Mouse (Mus musculus): ENCODE measurements at regions not wholly inside any gene's neighbourhood (a gene's known extent, or its start where the extent isn't known, plus 50 kb on each side); places are given as distances from the start of the nearest gene placed in this dataset.

- no peaks in the 10 kb centered on the region for H3K36me3 ChIP-seq (ENCODE audit: control insufficient read depth)
- no peaks in the 10 kb centered on the region for H3K27me3 ChIP-seq (ENCODE audit: control insufficient read depth)
- peaks cover 8% of the 10 kb centered on the region; the same call in 1 of the 2 replicates for H3K9me3 ChIP-seq (ENCODE audit: control insufficient read depth, low read length)
- no peaks in the 10 kb centered on the region for H3K4me1 ChIP-seq (ENCODE audit: control insufficient read depth)
- TF ChIP-seq GATA1 (IDR thresholded peaks at IDR 0.05; ENCODE audit: low read length) = no peak
- TF ChIP-seq TAL1 (IDR thresholded peaks at IDR 0.05; ENCODE audit: low read length) = no peak
- H3K4me3 ChIP-seq (replicated peaks) = no peak overlapping the region
These were observed 81.4 kb downstream of the Mtpn start for GRCm38 (mm10) chr6:35458250-35458649.

GRCm38 (mm10) chr6:35445007-35445406 lies 94.7 kb downstream of the Mtpn start:
- peaks cover 10% of the 10 kb centered on the region for H3K9me3 ChIP-seq (ENCODE audit: control insufficient read depth, low read length)
- no peak for TF ChIP-seq GATA1 (IDR thresholded peaks at IDR 0.05; ENCODE audit: low read length)
- TF ChIP-seq TAL1 (IDR thresholded peaks at IDR 0.05; ENCODE audit: low read length) = no peak

GRCm38 (mm10) chr6:35426301-35426700 lies 100.4 kb upstream of the Fam180a start:
- Histone ChIP-seq H3K4me3 (replicated peaks) (no peak overlapping the region), H3K9me3 (ENCODE audit: control insufficient read depth, low read length) (0 out of 2 replicates have a peak, but pooled peaks cover 2% of the 10 kb centered on the region), H3K36me3 (ENCODE audit: control insufficient read depth) (no peaks in the 10 kb centered on the region), H3K4me1 (ENCODE audit: control insufficient read depth) (no peaks in the 10 kb centered on the region), H3K27me3 (ENCODE audit: control insufficient read depth) (no peaks in the 10 kb centered on the region)
- TF ChIP-seq TAL1 (IDR thresholded peaks at IDR 0.05; ENCODE audit: low read length) (no peak), GATA1 (IDR thresholded peaks at IDR 0.05; ENCODE audit: low read length) (no peak)

More at GRCm38 (mm10) chr6:35445007-35445406, 94.7 kb downstream of the Mtpn start:
- no peak overlapping the region for H3K4me3 ChIP-seq (replicated peaks)
- H3K27me3 ChIP-seq (ENCODE audit: control insufficient read depth) = no peaks in the 10 kb centered on the region
- no peaks in the 10 kb centered on the region for H3K36me3 ChIP-seq (ENCODE audit: control insufficient read depth)
- H3K4me1 ChIP-seq (ENCODE audit: control insufficient read depth) = no peaks in the 10 kb centered on the region

GRCm38 (mm10) chr6:35424521-35424920 lies 98.6 kb upstream of the Fam180a start:
- H3K27me3 ChIP-seq (ENCODE audit: control insufficient read depth) = no peaks in the 10 kb centered on the region
- H3K36me3 ChIP-seq (ENCODE audit: control insufficient read depth) = no peaks in the 10 kb centered on the region
- no peak overlapping the region for H3K4me3 ChIP-seq (replicated peaks)
- peaks cover 8% of the 10 kb centered on the region for H3K9me3 ChIP-seq (ENCODE audit: control insufficient read depth, low read length)
- TF ChIP-seq TAL1 (IDR thresholded peaks at IDR 0.05; ENCODE audit: low read length) = no peak
- TF ChIP-seq GATA1 (IDR thresholded peaks at IDR 0.05; ENCODE audit: low read length) = no peak
- no peaks in the 10 kb centered on the region for H3K4me1 ChIP-seq (ENCODE audit: control insufficient read depth)

GRCm38 (mm10) chr6:35420924-35421323 lies 95.0 kb upstream of the Fam180a start:
- TF ChIP-seq TAL1 (IDR thresholded peaks at IDR 0.05; ENCODE audit: low read length) (no peak), GATA1 (IDR thresholded peaks at IDR 0.05; ENCODE audit: low read length) (no peak)
- H3K36me3 ChIP-seq (ENCODE audit: control insufficient read depth) = no peaks in the 10 kb centered on the region
- H3K4me3 ChIP-seq (replicated peaks) = no peak overlapping the region

GRCm38 (mm10) chr6:35405044-35405443 lies 79.1 kb upstream of the Fam180a start:
- Histone ChIP-seq H3K4me1 (ENCODE audit: control insufficient read depth) (no peaks in the 10 kb centered on the region), H3K4me3 (replicated peaks) (no peak overlapping the region), H3K9me3 (ENCODE audit: control insufficient read depth, low read length) (no peaks in the 10 kb centered on the region; the same call in 1 of the 2 replicates), H3K36me3 (ENCODE audit: control insufficient read depth) (no peaks in the 10 kb centered on the region), H3K27me3 (ENCODE audit: control insufficient read depth) (no peaks in the 10 kb centered on the region)
- no peak for TF ChIP-seq GATA1 (IDR thresholded peaks at IDR 0.05; ENCODE audit: low read length)
- no peak for TF ChIP-seq TAL1 (IDR thresholded peaks at IDR 0.05; ENCODE audit: low read length)

More at GRCm38 (mm10) chr6:35420924-35421323, 95.0 kb upstream of the Fam180a start:
- Histone ChIP-seq H3K4me1 (ENCODE audit: control insufficient read depth) (no peaks in the 10 kb centered on the region), H3K9me3 (ENCODE audit: control insufficient read depth, low read length) (peaks cover 11% of the 10 kb centered on the region), H3K27me3 (ENCODE audit: control insufficient read depth) (no peaks in the 10 kb centered on the region)

GRCm38 (mm10) chr6:35403341-35403910 lies 77.5 kb upstream of the Fam180a start:
- Histone ChIP-seq H3K4me1 (ENCODE audit: control insufficient read depth) (no peaks in the 10 kb centered on the region), H3K27me3 (ENCODE audit: control insufficient read depth) (no peaks in the 10 kb centered on the region), H3K4me3 (replicated peaks) (no peak overlapping the region), H3K36me3 (ENCODE audit: control insufficient read depth) (no peaks in the 10 kb centered on the region), H3K9me3 (ENCODE audit: control insufficient read depth, low read length) (no peaks in the 10 kb centered on the region; the same call in 1 of the 2 replicates)
- TF ChIP-seq TAL1 (IDR thresholded peaks at IDR 0.05; ENCODE audit: low read length) (no peak), GATA1 (IDR thresholded peaks at IDR 0.05; ENCODE audit: low read length) (no peak)

GRCm38 (mm10) chr6:35395726-35396125 lies 69.8 kb upstream of the Fam180a start:
- Histone ChIP-seq H3K27me3 (ENCODE audit: control insufficient read depth) (no peaks in the 10 kb centered on the region), H3K4me3 (replicated peaks) (no peak overlapping the region), H3K4me1 (ENCODE audit: control insufficient read depth) (no peaks in the 10 kb centered on the region), H3K9me3 (ENCODE audit: control insufficient read depth, low read length) (peaks cover 2% of the 10 kb centered on the region), H3K36me3 (ENCODE audit: control insufficient read depth) (no peaks in the 10 kb centered on the region)
- TF ChIP-seq TAL1 (IDR thresholded peaks at IDR 0.05; ENCODE audit: low read length) = no peak
- TF ChIP-seq GATA1 (IDR thresholded peaks at IDR 0.05; ENCODE audit: low read length) = no peak

- H3K9me3 ChIP-seq (ENCODE audit: control insufficient read depth, low read length) = no peaks in the 10 kb centered on the region
- TF ChIP-seq TAL1 (IDR thresholded peaks at IDR 0.05; ENCODE audit: low read length) = no peak
- no peak for TF ChIP-seq GATA1 (IDR thresholded peaks at IDR 0.05; ENCODE audit: low read length)
- no peak overlapping the region for H3K4me3 ChIP-seq (replicated peaks)
- no peaks in the 10 kb centered on the region for H3K27me3 ChIP-seq (ENCODE audit: control insufficient read depth)
- H3K36me3 ChIP-seq (ENCODE audit: control insufficient read depth) = no peaks in the 10 kb centered on the region
- no peaks in the 10 kb centered on the region for H3K4me1 ChIP-seq (ENCODE audit: control insufficient read depth)
These were observed 62.9 kb upstream of the Fam180a start for GRCm38 (mm10) chr6:35388827-35389226.

- no peaks in the 10 kb centered on the region for H3K9me3 ChIP-seq (ENCODE audit: control insufficient read depth, low read length)
- H3K4me3 ChIP-seq (replicated peaks) = no peak overlapping the region
- H3K27me3 ChIP-seq (ENCODE audit: control insufficient read depth) = no peaks in the 10 kb centered on the region
- no peaks in the 10 kb centered on the region for H3K36me3 ChIP-seq (ENCODE audit: control insufficient read depth)
- peaks cover 12% of the 10 kb centered on the region for H3K4me1 ChIP-seq (ENCODE audit: control insufficient read depth)
- TF ChIP-seq GATA1 (IDR thresholded peaks at IDR 0.05; ENCODE audit: low read length) = no peak
- TF ChIP-seq TAL1 (IDR thresholded peaks at IDR 0.05; ENCODE audit: low read length) = no peak
These were observed 55.6 kb upstream of the Fam180a start for GRCm38 (mm10) chr6:35381536-35381935.
